Mouse (Mus musculus) liver, adult 2 months (tissue): ENCODE data around the gene Scube2.

Experiments used
- CTCF ChIP-seq: fragments of 200-500 bp; IDR thresholded peaks from 2 replicates; pipeline ENCODE4 v1.5.1; 2011; ENCODE audit warnings: low read depth, low read length, control low read depth
- POLR2A ChIP-seq: fragments of 200-500 bp; IDR thresholded peaks from 2 replicates; pipeline ENCODE4 v1.6.1; 2011; ENCODE audit warnings: low read length, control low read depth; ENCODE audit not compliant: insufficient read depth; ENCODE audit errors: extremely low read depth

- TF ChIP-seq POLR2A (no peak), CTCF (no peak)
Measured at GRCm38 (mm10) chr7:109754034-109754433, 111.4 kb downstream of the Scube2 start.
